Mouse (Mus musculus) T-helper 1 cell (primary cell): ENCODE data around the gene 6030452D12Rik.

Source experiments
- in situ Hi-C: fragments of 300-600 bp; cut with MboI, MseI; formaldehyde crosslinking; loops from one replicate; pipeline ENCODE4 v1.15.1; 2025; ENCODE audit warnings: high pct_unique_total_duplicates

Gene 6030452D12Rik

DNA sequence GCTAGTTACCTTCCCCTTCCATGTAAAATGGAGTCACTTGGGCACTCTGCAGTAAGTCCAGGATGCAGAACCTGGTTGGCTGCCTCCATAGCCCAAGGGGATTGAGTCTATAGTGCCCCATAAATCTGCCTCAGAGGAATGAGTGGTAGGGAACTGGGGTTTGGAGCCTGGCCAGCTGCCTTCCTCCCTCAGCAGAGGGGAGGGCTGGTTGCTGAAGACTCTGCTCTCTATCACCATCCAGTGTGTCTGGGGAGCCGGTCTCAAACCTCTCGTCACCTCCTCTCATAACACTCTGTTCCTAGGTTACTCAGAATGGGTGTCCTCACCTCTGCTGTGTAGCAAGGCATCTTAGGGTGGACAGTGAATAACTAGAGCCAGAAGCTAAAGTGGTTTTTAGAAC is 16.3 kb downstream of the 6030452D12Rik start:
- in situ Hi-C loops, result no loop called here

DNA sequence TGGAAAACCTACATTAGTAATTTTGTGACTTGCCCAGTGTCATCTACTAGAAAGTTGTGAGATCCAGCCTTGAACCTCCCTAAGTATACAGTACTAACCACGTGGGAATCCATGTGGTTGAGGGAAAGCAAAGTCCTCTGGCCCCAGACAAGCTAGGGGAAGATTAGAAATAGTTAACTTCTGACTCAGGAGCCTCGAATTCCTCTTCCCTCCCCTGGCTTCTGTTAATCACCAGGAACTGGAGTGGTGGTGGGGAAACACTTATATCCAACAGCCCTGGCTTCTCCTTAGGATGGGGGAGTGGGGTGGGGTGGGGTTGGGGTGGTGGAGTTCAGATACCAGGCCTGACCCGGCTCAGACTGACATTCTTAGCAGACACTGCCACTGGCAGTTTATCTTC is 18.4 kb downstream of the 6030452D12Rik start:
- in situ Hi-C loops, result no loop called here

DNA sequence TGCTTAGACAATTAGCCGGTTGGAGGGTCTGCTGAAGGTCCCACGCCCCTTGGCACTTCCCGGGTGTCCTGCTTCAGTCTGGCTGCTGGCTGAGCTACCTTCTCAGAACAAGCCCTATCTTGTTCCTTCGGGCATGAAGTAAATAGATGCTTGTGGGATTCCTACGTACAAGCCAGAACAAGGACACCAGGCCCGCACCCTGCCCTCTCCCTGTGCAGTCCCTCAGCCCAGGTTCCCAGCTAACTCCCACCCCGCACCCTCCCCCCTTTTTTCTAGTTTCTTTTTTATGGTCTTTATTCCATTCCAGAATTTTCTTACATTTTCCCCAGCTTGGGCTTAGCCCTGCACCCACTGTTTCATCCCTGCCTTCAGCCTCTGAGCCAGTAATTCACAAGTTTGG is 20.3 kb downstream of the 6030452D12Rik start:
- in situ Hi-C loops, result no loop called here

DNA sequence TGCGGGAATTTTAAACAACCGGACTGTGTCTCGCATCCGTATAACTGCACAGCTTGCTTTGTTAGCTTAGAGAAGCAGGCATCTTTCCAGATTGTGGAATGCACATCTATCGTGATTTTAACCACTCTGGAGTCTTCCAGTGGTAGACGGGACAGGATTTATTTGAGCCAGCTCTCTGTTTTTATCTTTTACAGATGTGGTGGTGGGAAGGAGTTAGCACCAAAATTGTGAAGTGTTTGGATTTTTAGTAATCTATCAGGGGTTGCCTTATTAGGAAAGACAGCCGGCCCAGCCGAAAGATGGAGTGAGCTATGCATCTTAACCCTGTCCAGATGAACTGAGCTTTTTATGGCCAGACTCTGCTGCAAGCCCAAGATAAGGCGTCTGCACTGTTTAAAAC is 21.5 kb downstream of the 6030452D12Rik start:
- in situ Hi-C loops, result no loop called here

DNA sequence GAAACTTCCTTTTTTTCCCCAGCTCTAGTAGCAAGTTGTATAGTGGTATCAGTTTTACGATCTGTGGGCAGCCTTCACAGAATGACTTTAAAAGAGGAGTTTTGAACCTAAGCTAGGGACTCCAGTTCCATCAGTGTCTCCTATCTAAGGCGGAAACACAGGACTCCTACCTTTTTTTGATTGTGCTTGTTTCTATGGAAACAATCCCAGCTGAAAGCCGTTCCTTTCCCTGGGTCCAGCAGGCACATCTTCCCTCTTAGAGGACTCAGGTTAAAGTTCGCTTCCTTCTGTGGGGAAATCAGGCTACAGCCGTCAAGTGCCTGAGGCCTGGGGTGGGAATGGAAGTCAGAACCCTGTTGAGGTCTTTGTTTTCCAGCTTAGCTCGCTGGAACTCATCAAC is 26.4 kb downstream of the 6030452D12Rik start:
- in situ Hi-C loops, result loop anchor here (5.0 kb wide), 1 partner anchor 109 kb away; the partner anchor contains the start of gene Zfp90

DNA sequence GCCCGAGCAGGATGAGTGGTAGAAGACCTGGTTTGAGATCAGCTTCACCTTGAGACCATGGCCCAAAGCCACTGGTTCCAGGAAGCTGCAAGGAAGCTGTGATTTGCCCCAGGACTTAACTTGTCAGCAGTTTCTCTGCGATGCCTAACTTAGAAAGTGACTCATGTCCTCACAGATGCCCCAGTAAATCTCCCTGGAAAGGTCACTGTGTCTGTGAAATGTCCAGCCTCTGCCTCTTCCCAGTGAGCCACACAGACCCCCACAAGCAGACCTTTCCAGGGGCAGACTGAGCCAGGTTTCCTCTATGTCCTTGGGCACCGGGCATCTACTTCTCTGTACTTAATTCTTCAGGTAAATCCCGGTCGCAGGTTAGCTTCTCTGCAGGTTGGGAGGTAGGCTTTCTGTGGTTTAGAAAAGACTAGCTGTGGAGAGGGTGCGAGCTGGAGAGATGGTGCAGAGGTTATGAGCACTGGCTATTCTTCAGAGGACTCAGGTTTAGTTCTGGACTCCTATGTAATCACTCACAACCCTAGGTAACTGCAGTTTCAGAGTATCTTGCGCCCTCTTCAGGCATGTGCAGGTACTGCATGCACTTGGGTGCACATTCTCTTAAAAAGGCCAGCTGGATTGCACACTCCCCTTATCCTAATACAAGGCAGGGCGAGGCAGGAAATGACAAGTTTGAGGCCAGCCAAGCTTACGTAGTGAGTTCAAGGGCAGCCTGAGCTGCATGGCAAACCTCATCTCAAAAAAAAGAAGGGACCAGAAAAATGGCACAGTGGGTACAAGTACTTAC is 27.1 kb downstream of the 6030452D12Rik start:
- in situ Hi-C loops, result loop anchor here (5.0 kb wide), 1 partner anchor 110 kb away; the partner anchor contains the start of gene Zfp90

DNA sequence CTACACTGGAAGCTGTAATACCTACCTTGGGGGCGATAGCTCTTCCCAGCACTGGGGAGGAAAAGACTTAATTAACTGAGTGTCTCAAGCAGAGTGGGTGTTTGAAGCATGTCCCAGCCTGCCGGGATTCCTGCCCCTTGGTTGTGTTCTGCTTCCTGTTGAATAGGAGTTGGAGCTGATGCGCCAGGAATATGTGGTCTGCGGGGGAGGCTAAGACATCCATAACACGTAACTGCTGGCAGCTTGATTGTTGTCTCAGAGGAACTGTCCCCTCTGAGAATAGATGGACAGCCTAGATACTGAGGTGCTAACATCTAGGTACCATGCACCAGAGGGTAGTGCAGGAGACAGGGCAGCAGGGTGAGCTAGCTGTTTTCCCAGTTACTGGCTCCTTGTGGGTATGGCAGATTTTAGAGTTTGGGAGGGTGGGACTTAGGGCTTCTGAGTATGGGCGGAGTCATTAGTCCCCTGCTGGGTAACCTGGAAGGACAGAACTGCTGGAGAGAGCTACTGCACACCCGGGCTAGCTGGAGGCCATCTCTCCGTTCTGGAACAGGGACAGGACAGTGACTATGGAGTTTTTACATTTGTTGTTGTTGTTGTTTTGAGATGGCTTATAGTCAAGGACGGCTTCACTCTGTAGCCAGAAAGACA is 28.4 kb downstream of the 6030452D12Rik start:
- in situ Hi-C loops, result loop anchor here (5.0 kb wide), 1 partner anchor 111 kb away; the partner anchor contains the start of gene Zfp90

DNA sequence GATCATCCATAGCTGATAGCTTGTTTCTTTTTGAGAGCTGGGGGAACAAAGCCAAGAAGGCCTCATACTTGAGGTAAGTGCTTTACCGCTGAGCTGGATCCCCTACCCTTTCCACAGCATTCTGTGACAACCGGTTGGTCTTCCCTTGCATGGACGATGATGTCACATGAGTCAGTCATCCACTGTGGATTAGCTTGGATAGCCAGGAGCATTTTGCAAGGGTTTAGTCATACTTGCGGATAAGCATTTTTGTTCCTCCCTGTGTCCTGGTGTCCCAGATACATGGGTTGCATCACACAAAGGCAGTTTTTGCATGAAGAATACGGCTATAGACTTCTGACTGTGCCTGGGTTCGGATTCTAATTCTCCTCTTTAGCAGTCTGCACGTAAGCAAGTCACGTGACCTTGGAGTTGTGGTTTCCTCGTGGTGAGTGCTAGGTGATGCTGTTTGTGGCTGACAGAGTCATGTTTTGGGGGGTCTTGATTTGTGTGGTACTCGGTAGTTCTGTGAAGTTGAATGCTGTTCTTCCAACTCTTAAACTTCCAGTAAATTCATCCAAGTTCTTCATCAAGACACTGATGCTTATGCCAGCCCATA is 29.7 kb downstream of the 6030452D12Rik start:
- in situ Hi-C loops, result loop anchor here (5.0 to 10.0 kb wide), 2 partner anchors 113 to 1975 kb away; partner anchors contain the start of gene Zfp90

DNA sequence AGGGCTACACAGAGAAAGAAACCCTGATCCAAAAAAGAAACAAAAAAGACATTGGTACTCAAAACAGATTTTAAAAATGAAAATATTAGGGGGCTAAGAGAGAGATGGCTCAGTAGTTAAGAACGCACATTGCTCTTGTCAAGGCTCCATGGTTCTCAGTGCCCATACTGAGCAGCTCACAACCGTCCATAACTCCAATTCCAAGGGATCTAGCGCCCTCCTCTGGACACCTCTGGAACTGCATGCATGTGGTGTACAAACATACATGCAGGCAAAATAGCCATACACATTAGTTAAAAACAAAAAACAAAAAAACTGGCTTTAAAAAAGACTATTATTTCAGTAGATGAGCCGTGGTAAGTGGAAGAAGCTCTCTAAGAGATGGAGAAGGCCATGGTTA is 30.2 kb downstream of the 6030452D12Rik start:
- in situ Hi-C loops, result loop anchor here (10.0 kb wide), 1 partner anchor 1976 kb away; no protein-coding TSS in a partner anchor

DNA sequence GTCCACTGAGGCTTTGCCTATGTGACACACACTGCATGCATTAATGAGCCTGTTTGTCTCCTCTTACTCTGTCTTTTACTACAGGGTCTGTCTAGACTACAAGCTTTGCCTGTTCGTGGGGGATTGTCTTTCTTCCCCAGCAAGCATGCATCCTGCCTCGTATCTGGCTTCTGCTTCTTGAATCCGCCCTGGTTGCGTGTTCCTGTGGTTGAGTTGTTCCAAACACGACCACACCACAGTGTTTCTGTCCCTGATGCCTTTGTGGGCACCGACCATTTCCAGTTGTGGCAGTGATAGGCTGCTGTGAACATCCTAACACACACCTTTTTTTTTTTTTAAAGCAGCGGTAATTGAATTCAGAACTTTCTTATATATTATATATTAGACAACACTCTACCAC is 33.4 kb downstream of the 6030452D12Rik start:
- in situ Hi-C loops, result loop anchor here (10.0 kb wide), 1 partner anchor 1979 kb away; no protein-coding TSS in a partner anchor

DNA sequence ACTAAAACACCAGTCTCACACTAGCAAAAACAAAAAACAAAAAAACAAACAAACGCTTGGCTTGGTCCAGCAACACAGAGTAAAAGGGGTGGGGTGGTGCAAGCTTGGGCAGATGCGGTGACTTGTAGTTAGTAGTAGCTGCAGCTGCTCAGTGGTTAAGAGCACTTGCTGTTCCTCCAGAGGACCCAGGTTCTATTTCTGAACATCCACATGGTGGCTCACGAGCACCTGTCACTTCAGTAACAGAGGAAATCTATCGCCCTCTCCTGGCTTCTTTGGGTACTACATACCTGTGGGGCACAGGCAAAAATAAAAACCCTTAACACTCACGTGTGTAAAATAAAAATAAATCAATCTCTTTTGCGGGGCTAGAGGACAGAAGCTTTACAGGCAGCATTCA is 34.1 kb downstream of the 6030452D12Rik start:
- in situ Hi-C loops, result loop anchor here (10.0 kb wide), 1 partner anchor 1980 kb away; no protein-coding TSS in a partner anchor

DNA sequence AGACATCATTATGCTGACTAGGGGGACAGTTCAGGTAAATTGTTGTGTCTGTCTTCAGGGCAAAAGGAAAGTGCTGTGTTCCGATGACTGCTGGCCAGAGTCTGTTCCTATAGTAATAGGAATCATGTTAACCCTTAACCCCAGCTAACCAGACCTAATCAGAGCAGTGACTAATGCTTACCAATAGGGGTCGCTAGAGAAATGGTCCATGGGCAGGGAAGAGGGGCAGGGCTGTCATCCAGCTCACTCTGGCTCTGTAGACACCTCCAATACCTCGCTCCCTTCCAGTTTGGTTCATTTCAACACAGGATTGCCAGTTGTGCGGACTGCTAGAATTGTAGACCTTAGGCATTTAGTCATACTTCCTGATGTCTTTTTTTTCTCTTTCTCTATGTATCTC is 35.1 kb downstream of the 6030452D12Rik start:
- in situ Hi-C loops, result loop anchor here (10.0 kb wide), 1 partner anchor 1981 kb away; no protein-coding TSS in a partner anchor

DNA sequence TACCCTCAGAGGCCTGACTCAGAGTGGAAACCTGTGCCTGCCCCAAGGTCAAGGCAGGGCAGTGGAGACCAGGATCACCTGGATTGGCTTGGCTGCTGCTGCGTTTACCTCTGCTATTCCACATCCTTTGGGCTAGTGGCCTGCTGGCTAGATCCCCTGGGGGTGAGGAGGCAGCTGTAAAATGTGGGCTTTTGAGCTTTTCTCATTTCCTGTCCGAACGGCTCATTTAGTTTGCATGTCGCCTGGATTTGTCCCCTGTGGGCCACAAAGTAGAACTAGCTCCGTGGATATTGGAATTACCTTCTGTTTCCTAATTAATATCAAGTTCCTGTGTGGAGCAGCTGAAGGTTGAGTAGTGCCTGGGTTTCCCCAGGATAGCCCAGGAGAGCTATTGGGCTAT is 38.9 kb downstream of the 6030452D12Rik start:
- in situ Hi-C loops, result loop anchor here (10.0 kb wide), 1 partner anchor 1984 kb away; no protein-coding TSS in a partner anchor

DNA sequence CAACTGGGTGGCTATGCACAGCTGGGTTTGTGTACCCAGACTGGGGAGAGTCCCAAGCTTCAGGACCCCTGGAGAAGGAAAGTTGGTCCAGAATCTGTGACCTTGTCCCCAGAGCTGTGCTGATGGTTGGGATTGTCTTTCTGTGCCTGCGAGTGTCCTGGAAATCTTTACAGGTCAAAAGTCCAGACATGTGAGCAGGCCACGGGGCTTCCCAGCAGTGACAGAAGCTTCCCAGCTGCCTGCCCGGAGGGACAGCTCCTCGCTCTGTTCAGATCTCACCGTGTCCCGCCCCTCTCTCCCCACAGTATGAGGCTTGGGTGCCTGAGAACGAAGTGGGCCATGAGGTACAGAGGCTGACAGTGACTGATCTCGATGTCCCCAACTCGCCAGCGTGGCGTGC is 40.7 kb downstream of the 6030452D12Rik start:
- in situ Hi-C loops, result loop anchor here (5.0 kb wide), 1 partner anchor 94 kb away; no protein-coding TSS in a partner anchor

DNA sequence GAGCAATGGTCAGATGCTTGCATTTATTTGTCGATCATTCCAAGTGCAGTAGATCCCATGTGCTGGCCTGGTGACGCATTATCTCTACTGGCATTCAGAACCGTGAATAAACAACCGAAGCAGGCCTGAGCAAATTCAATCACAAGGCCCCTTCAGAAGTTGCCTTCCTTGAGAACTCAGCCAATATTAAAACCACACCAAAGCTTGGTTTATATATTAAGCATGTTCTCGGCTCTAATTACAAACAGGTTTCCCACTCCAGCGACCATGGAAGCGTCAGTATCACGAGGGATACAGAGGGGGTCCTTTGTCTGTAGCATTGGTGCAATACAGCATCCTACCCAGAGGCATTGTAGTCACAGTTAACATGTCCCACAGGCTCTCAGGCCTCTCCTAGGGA is 42.7 kb downstream of the 6030452D12Rik start:
- in situ Hi-C loops, result loop anchor here (5.0 kb wide), 1 partner anchor 96 kb away; no protein-coding TSS in a partner anchor

DNA sequence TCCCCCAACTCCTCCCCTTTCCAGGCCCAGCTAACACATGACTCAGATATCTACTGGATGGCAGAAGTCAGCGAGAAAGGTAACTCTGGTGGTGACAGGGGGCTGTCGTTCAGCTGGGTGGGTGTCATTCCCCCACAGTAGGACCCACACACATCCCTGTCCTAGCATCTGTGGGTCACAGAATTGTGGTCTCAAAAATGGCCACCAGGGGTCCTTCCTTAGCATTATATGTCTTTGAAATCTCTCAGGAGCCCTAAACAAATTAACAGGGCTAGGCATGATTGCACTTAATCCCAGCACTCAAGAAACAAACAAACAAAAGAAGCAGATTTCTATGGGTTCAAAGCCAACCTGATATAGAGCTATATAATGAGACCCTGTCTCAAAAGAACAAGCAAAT is 44.8 kb downstream of the 6030452D12Rik start:
- in situ Hi-C loops, result no loop called here

DNA sequence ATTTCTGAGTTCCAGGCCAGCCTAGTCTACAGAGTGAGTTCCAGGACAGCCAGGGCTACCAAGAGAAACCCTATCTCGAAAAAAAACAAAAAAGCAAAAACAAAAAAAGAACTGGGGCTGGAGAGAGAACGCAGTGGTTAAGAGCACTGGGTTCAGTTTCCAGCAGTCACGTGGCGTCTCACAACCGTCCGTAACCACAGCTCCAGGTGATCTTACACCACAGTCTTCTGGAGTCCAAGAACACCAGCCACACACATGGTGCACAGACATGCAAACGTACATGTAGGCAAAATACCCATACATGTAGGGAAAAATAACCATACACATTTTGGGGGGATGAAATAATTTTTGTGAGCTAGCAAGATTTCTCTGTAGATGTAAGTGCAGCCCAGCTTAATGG is 46.4 kb downstream of the 6030452D12Rik start:
- in situ Hi-C loops, result no loop called here

DNA sequence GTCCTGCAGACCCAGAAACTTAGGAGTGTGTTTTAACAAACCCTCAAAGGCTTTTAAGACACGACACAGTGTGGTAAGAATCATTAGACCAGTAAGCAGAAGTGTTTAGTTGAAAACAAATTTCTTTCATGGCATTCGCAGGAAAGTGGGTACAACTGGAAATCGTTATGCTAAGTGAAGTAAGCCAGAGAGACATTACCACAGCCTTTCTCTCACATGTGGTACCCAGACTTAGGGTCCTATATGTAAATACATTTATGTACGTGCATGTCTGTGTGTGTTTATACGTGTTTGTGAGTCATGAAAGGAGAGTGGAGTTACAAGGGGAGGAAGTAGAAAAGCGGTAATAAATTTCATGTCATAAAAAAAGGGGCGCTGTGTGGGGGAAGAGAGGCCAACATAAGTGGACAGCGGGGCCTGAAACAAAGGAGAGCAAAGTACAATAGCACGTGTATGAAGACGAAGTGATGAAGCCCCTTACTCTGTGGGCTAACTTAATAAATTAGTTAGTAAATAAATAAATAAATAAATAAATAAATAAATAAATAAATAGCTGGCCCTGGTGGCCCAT is 48.1 kb downstream of the 6030452D12Rik start:
- in situ Hi-C loops, result no loop called here

DNA sequence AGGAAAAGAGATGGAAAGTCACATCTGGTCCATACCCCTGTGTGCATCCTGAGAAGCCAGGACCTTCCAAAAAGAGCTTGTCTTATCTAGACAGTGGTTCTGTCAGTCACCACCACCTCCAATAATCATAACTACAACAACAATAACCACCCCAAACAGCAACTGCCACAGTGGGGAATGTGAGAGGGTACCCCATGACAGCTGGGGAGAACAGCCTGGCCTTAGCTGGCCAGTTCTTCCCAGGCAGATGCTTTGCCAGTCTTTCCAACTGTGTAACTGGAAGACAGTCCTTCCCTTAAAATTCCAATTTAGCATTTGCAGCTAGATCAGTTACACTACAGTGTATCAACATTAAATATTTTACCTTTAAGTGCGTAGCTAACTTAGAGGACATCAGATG is 50.6 kb downstream of the 6030452D12Rik start:
- in situ Hi-C loops, result no loop called here

DNA sequence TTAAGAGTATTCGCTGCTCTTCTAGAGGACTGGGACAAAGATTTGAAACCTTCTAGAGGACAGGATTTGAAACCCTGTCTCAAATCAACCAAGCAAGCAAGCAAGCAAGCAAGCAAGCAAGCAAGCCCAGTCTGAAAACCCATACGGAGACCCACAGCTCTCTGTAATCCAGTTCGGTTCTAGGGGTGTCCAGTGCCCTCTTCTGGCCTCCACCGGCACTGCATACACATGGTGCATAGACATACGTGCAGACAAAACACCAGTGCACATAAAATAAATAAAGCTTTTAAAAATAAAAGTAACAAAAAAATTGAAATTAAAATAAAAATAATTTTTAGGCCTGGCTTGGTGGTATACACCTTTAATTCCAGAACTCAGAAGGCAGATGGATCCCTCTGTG is 53.7 kb downstream of the 6030452D12Rik start:
- in situ Hi-C loops, result no loop called here

DNA sequence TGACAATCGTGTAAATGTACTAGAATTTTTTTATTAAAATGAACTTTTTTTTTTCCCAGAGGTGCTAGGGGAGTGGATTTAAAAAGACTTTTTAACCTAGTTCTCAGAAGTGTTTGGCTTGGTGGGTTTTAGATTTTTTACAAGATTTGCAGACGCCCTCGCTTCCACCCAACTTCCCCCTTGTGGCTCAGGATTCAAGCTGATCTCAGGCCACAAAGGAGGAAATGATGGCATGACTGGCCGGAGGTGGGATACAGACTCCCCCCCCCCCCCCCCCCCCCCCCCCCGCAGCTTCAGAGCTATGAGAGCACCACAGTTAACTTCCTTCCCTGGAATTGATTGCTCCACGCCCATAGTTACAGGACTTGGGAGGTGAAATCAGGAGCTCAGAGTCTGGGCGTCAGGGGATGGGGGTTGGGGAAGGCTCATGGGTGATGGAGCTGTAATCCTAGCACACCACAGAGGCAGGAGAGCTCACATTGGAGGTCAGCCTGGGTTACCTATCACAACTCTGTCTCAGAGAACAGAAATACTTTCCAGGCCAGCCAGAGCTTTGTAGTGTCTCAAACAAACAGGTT is 55.8 kb downstream of the 6030452D12Rik start:
- in situ Hi-C loops, result no loop called here
